Mouse (Mus musculus) lung, adult 2 months (tissue): ENCODE data around the gene Arf6.

Source experiments
- CTCF ChIP-seq: fragments of 200-500 bp; IDR thresholded peaks from 2 replicates; pipeline ENCODE4 v1.5.1; 2011; ENCODE audit warnings: mild to moderate bottlenecking, low read length, control low read depth; ENCODE audit not compliant: insufficient read depth
- POLR2A ChIP-seq: fragments of 200-500 bp; IDR thresholded peaks from 2 replicates; pipeline ENCODE4 v1.6.1; 2011; ENCODE audit warnings: low read depth, mild to moderate bottlenecking, control low read depth, low read length, borderline replicate concordance; ENCODE audit errors: extremely low read depth

DNA sequence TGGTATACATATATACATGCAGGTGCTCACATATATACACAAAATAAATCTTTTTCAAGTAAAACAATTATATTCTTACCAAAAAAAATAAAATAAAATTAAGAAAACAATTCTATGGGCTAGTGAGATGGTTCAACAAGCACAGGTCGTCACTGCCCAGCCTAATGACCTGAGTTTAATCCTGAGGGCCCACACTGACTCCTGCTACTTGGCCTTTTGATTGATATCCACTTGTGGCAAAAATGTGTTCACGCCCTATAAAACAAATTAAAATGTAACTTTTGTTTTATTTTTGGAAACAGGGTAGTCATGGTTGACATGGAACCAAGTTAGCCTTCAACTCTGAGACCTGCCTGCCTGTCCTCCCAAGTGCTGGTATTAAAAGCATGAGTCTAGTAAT, 22.0 kb upstream of the Arf6 start:
- no peak for TF ChIP-seq CTCF
- TF ChIP-seq POLR2A, result no peak
